Mouse (Mus musculus): Measurements from ENCODE around the gene Gm11444.

Gene Gm11444

GRCm38 (mm10) chr11:85812201-85812966, 37.7 kb downstream of the Gm11444 start:
- DNase-seq = peak; percentile 79

GRCm38 (mm10) chr11:85811676-85812075, 38.5 kb downstream of the Gm11444 start:
- no peak for DNase-seq

DNA sequence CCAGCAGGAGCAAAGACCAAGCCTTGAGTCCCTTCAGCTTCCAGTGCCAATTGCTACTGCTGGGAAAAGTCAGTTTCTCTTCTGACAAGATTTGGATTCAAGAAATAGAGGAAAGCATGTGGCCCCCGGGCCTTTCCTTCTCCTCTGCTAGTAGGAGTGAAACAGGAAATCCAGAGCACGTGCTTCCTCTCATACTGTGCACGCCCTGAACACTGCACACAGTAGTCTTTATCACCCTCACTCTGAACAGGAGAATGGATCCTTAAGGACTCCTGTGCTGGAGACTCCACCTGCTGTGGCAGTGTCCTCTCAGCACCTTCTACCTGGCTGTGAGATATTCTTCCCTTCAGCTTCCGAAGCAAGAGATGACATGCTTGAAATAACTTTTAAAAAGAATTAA, 38.9 kb downstream of the Gm11444 start:
- no peak for DNase-seq

GRCm38 (mm10) chr11:85807353-85807752, 42.8 kb downstream of the Gm11444 start:
- no peak for DNase-seq

GRCm38 (mm10) chr11:85805779-85806178, 44.4 kb downstream of the Gm11444 start:
- no peak for DNase-seq

DNA sequence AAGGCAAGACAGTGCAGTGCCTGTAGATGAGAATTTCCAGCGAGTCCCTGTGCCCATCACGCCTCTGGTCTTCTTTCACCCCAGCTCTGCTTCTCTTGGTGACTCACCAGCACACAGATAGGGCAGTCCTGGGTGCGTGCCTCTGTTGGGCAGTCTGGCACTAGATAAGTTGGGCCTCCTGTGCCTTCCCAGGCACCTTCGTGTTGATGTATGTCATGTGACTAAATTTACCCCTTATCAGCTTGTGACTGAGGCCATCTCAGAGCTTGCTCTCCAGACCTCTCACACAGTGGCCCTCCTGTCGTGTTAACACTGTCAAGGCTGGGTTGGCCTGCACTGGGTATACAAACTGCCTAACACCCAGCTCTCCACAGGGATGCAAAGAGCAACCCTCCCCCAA, 46.1 kb downstream of the Gm11444 start:
- DNase-seq = no peak

GRCm38 (mm10) chr11:85800380-85800779, 49.8 kb downstream of the Gm11444 start:
- DNase-seq = peak; percentile 39

- no peak for DNase-seq
Measured at GRCm38 (mm10) chr11:85799856-85800255, 50.3 kb downstream of the Gm11444 start.

DNA sequence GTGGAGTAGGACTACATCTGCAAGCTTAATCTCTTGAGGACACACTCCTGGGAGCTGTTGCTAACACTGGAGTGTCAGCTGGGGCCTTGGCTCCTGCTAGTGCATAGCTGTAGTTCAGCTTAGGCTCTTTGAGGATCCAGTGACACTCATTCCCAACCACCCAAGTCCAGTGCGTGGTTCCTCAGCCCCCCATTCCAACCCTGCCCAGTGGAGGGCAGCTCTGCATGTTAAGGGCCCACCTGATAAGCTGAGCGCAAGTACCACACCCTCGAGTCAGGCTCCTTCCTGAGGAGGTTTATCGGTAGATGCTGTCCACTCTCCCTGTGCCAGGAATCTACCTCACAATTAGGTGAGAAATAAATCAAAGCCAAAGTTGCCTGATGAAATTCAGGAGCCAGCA, 50.7 kb downstream of the Gm11444 start:
- DNase-seq = no peak
